Mouse (Mus musculus): ENCODE measurements at regions not wholly inside any gene's neighbourhood (a gene's known extent, or its start where the extent isn't known, plus 50 kb on each side); places are given as distances from the start of the nearest gene placed in this dataset.

- in situ Hi-C loops (cut with MboI, MseI): no loop called here
Measured at GRCm38 (mm10) chr3:149626186-149626585, 635.8 kb upstream of the Adgrl2 start.

DNA sequence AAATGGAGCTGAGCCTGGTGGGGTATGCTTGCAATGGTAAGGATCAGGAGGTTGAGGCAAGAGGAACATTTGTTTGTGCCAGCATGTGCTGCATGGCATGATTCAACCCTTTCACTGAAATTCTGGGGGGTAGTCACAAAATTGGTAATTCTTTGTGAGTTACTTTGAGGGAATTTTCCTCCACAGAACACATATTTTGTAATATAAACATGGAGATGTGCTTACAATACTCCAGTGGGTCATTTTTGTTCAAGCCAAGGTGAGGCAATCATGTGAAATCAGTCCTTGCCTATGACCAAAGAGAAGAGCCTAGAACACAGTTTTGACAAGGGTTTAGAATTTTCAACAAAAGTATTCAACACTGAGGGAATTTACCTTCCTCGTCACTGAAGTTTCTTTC lies 635.1 kb upstream of the Adgrl2 start:
- in situ Hi-C loops (cut with MboI, MseI): no loop called here

DNA sequence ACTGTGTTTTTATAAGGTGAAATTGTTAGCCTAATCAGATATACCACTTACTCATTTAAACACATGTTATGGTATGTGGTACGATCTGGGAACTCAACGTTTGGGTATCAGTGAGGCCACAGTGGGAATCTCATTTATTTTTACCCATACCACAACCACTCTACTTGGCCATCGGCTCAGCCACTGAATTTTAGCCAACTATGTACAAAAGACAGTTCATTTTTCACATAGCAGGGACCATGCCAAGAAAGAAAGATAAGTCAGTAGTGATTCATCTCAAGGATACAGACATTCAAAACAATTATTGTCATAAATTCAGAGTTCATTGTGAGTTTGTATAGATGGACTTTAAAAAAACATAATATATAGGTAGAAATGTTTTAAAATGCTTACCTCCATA lies 634.7 kb upstream of the Adgrl2 start:
- in situ Hi-C loops (cut with MboI, MseI): no loop called here

DNA sequence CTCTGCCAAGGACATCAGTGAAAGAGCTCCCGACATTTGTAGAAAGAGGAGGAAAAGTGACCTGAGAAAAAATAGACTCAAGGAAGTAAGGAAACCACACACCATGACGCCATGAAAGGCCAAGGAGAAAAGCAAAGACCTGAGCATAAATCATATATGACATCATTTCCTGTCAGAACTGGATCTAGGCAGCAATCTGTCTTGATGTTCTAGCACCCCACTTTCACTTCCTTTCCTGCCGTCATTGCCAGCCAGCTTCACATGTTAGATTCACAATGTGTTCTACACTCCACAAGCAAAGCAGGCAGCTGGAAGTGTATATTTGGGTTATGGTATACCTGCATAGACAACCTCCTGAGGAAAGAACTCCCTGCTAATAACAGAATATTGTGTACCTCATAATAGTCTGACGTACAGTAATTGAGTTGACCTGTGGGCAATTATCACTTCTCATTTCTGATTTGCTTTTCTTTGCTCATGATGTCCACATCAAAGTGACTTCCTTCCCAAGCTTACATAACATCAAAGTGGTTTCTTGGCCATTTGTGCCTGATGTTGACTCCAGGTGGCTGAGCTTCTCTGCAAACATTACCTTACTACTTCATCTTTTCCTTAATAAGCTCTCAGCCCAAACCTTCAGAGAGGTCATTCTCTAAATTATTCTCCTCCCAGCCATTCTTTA lies 633.6 kb upstream of the Adgrl2 start:
- in situ Hi-C loops (cut with MboI, MseI): no loop called here

- in situ Hi-C loops (cut with MboI, MseI): no loop called here
Measured at GRCm38 (mm10) chr3:149603865-149604264, 613.5 kb upstream of the Adgrl2 start.

- in situ Hi-C loops (cut with MboI, MseI): no loop called here
Measured at GRCm38 (mm10) chr3:149601276-149601675, 610.9 kb upstream of the Adgrl2 start.

DNA sequence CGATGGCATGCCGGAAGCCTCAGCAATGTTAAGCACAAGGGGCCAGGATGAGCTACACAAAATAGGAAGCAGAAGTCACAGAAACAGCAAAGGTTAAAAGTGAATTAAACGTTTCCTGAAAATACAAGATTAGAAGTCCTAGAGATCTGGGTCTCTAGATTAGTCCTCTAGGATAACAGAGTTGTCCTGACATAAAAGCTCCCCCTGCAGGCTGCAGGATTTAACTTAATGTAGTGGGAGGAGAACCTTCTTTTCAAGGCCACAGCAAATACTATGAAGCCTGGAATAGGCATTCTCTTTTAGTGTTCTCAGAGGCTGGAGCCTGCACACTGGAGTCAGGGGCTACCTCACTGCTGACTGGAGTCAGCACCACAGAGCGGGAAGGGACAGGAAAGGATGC lies 604.1 kb upstream of the Adgrl2 start:
- in situ Hi-C loops (cut with MboI, MseI): no loop called here

GRCm38 (mm10) chr3:149585769-149586168 lies 595.4 kb upstream of the Adgrl2 start:
- in situ Hi-C loops (cut with MboI, MseI): no loop called here

GRCm38 (mm10) chr3:149581141-149581540 lies 590.8 kb upstream of the Adgrl2 start:
- in situ Hi-C loops (cut with MboI, MseI): no loop called here

GRCm38 (mm10) chr3:149575678-149576077 lies 585.3 kb upstream of the Adgrl2 start:
- in situ Hi-C loops (cut with MboI, MseI): no loop called here

DNA sequence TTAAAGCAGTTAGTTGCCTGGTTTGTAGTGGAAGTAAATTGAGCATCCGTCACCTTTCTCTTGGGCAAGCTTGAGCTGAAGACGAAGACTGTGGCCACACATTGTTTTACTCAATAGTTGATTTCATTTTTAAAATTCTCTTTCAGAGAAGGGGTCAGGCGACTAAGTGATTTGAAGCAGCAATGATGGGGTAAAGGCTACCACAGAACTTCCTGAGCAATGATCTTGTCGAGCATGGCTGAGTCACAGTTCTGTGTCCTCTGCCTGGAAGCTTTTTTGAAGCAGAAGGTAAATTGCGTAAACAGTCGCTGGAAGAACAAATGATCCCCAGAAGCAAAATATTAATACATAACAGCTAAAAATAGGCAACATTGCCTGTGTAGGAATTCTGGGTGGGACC lies 576.5 kb upstream of the Adgrl2 start:
- in situ Hi-C loops (cut with MboI, MseI): no loop called here

DNA sequence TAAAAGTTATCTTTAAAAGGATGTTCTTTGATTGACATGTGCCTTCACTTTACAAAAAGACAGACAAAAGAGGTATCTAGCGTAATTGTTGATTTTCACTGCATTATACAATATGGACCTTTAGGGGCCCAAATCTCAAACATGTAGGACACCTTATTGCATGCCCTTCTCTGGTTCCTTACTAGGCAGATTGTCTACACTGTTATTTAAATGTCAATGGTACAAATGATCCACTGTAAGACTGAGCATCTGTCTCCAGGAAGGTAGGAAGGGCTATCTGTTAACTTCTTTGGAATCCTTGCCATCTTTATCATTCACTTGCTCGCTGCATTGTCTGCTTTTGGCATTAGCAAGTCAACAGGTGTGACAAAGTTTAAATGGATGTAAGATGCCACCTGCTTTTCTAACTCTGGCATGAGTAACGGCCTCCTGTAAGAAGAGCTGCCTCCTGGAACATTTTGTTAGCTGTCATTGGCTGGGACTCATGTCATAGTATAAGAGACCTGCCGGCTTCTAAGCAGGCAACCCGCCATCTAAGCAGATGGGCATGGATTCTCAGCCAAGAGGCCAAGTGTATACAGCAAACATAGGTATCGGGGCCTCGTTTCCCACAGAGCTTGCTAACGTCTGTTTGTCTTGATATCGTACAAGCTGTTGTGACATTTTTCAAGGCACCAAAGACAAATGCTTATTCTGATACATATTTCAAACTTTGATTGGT lies 560.0 kb upstream of the Adgrl2 start:
- in situ Hi-C loops (cut with MboI, MseI): no loop called here

DNA sequence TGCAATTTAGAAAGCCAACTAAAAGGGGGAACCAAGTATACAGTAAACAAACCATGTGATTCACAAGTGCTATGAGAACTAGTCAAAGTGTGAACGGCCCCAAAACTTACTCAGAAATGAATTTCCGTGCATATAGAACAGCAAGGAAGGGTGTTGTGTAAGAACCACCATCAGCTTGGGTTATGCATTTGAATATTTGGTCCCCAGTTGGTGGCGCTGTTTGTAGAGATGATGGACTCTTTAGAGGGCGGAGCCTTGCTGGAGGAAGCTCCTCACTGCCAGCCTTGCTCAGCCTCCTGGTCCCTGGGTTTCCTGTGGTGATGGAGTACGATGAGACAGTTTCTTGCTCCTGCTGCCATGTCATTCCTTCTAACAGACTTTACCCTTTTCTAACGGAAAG lies 556.7 kb upstream of the Adgrl2 start:
- in situ Hi-C loops (cut with MboI, MseI): no loop called here

DNA sequence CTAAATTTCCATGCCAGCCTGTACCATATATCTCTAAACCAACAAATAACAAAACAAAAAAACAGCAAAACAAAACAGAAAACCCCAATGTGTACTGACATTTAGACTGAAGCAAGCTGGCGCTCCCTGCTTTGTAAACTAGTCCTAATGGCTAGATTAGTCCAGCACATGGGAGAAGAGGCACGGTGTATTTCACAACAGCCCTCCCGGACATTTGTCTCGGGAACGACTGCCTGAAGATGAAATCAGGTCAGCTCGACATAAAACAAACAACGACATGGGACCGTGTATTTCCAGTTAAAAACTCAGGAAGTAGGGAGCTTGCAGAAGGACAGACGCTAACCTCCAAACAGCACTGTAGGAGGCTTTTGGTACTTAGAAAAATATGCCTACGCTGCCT lies 555.9 kb upstream of the Adgrl2 start:
- in situ Hi-C loops (cut with MboI, MseI): no loop called here

DNA sequence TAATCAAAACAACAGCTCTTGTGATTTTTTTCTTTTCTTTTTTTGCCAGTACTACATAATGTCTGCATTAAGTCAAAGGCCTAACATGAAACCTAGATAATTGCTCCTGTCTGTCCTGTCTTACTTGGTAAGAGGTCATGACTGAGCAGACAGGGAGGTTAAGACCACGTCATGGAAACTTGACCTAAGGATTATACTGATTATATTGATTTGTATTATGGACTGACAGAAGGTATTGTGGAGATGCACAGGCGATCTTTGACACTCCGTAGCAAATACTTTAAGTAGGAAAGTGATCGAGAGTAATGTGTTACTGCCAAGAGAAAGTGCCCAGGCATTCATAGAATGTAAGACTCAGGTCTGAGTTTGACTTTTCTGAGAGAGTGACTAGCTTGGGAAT lies 543.8 kb upstream of the Adgrl2 start:
- in situ Hi-C loops (cut with MboI, MseI): no loop called here

DNA sequence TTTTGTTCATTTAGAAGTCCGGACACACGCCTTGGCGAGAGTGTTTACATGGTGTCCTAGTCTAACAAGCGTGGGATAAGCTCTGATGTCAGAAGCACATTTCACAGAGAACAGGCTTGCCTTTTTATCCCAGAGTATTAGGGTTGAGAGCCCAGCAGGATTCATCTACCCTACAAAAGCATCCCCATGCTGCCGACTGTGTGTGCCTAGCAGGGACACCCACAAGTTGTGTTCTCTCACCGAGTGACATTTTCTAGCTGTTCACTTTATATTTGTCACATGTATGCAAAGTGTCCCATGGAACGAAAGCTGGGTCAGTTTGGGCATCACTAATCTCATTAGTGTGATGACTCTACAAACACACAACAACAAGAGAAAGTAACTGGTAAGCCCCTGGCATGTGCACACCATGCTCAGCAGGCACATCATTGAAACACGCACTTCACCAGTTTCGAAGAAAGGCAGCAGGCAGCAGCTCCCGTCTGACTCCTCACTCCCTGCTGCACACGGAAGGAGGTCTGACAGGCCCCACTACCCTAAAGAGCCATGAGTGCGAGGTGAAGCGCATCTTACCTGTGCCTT lies 539.8 kb upstream of the Adgrl2 start:
- in situ Hi-C loops (cut with MboI, MseI): no loop called here

DNA sequence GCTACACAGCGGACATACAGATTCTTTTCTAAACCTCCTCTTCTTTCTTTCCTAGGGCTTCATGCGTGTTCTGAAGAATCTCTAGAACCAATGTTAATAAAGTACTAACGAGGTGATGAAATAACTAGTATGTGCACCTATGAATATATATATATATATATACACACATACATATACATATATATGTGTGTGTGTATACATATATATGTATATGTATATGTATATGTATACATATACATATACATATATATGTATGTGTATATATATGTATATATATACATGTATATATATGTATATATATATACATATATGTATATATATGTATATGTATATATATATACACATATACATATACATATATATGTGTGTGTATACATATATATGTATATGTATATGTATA lies 536.2 kb upstream of the Adgrl2 start:
- in situ Hi-C loops (cut with MboI, MseI): no loop called here

DNA sequence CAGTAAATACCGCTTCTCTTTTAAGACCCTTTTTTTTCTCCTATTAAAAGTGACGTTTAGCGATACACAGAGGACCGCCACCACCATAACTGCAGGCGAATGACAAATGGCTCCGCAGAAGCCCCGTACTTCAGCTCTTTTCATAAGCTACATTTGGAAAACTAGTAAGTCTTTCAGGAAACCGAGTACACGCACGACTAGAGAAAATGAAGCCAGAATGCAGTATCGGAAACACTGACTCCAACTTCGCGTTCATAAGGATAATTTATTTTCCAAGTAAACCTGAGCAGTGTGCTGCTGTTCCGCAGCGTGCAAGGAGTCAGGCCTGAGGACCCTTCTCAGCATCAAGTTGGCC lies 529.2 kb upstream of the Adgrl2 start:
- in situ Hi-C loops (cut with MboI, MseI): no loop called here

DNA sequence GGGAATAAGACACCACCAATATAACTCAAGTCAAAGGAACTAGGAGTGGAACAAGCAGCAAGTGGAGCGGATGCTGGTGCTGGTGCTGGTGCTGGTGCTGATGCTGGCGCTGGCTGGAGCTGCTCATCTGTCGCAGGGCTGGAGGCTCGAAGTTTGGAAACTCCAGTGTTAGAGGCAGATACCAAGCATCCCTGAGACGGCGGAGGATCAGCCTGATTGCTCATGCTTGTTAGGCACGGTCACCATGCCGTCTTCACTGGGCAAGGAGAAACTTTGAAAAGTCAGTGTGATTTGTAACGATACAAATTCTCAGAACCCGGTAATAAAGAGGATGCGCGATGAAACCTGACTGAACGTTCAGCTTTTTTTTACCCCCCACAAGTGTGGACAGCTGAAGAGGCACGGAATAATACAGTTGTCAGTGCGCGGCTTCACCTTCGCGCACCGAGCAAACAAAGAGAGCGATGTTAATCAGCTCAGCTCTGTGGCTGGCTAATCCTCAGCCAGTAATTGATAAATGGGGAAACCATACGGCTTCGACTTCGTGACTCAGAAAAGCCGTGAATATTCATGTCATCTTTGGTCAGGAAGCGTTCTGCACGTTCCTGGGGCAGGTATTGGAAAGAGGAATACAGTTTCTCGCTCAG lies 528.7 kb upstream of the Adgrl2 start:
- in situ Hi-C loops (cut with MboI, MseI): no loop called here

DNA sequence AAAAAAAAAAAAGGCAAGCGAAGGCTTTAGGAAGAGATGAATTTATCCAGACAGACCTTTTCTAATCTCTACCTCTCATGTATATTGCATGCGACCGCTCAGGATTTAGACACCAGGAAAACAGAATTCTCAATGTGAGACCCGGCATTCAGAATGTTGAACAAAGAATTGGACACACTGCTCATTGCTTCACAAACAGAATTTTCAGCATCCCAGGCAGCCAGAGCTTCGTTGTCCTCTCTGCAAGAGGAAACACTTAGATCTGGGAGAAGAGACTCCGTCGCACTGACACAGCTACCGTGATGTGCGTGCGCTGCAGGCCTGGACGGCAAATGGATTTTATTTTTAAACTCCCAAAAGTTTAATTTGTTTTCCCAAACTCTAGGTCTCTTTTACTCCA lies 527.2 kb upstream of the Adgrl2 start:
- in situ Hi-C loops (cut with MboI, MseI): no loop called here

DNA sequence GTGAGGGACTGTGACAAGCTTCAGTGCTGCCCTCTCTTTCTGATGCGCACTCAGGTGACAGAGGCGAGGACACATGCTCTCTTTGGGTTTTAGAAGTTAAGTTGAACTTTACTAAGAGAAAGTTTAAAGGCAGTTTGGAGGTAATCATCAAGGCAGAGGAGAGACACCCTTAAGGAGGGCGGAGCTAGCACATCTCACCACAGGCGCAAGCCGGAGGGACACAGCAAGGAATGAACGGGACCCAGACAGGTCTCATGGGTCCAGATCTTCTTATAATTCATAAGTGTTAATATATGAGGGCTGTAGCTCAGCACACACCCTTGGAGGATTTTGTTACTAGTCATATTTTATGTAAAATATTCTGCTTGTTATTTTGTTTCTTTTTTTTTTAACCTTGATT lies 518.8 kb upstream of the Adgrl2 start:
- in situ Hi-C loops (cut with MboI, MseI): no loop called here

DNA sequence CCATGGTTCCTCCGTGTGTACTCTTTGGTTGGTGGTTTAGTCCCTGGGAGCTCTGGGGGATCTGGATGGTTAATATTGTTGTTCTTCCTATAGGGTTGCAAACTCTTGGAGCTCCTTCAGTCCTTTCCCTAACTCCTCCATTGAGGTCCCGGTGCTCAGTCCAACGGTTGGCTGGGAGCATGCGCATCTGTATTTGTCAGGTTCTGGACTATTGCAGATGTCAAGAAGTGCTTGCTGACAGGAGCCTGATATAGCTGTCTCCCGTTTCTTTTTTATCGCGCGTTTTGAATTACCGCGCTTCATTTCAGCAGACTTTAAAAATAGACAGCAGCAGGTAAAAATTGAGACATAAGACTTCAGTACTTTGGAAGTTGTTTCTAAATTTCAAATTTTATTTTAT lies 518.3 kb upstream of the Adgrl2 start:
- in situ Hi-C loops (cut with MboI, MseI): no loop called here

- in situ Hi-C loops (cut with MboI, MseI): no loop called here
Measured at GRCm38 (mm10) chr3:149505692-149506091, 515.3 kb upstream of the Adgrl2 start.

Measured in T-helper 2 cell (primary cell).